Mouse (Mus musculus): ENCODE data around the gene Hddc3.

GRCm38 (mm10) chr7:80397986-80398385 lies 55.1 kb downstream of the Hddc3 start:
- no peak for TF ChIP-seq CTCF (conservative IDR thresholded peaks at IDR 0.05; ENCODE audit: low read length)
- TF ChIP-seq NANOG (IDR thresholded peaks at IDR 0.05; ENCODE audit: borderline replicate concordance, low read length) = no peak
- no peak for TF ChIP-seq POU5F1 (IDR thresholded peaks at IDR 0.05; ENCODE audit: borderline replicate concordance, low read length)
